Mouse (Mus musculus): ENCODE measurements around the gene Tmem108.

The Tmem108 gene

DNA sequence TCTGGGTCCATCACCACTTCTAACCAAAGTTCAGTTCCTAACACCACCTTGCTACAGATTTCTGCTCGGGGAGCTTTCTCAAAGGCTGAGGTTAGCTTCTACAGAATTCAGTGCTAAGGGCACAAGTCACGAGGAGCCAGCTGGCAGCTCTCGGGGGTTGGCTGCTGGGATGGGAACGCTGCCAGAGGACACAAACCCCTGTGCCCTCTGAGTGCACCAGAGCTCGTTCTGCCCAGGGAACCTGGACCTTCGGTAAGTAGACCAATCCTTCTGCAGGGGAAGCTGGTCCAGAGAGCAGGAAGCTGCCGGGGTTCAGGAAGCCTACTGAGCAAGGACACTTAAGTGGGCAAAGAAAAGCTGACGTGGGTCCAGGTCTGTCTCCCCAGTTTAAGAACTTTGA, 40.6 kb downstream of the Tmem108 start:
- DNase-seq (ENCODE audit: low read depth, low spot score) = no peak

DNA sequence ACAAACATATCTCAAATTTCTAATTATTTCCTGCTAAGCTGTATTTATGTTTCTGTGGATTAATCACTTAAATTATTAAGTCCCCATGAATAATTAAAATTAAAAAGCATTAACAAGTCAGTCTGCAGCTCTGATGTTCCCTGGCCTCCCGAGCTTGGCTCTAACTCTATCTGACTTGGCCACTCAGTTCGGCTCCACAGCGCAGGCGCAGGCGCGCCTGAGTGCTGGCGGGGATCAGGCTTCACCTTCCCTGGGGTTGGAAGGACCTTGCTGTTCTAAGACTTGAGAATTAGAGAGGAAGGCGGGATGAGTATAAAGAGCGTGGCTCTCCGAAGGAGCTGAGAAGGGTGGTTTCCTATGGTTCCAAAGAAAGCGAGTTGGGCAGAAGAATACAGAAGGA, 41.6 kb downstream of the Tmem108 start:
- no peak for DNase-seq (ENCODE audit: low read depth, low spot score)

DNA sequence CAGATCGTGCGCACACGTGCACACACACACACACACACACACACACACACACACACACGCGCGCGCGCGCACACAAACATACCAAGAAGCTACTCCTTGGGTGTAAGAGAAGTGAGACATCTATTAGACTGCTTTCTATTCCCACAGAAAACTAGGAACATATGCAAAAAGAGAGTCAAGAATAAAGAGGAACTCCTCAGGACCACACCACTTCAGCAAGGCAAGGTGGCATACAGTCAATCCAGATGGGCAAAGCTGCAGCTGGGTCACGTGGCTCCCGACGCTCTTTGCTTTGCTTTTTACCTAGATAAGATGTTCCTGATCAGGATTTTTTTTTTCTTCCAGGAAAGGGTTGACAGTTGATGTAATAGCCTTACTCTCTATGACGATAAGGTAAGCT, 45.6 kb downstream of the Tmem108 start:
- DNase-seq (ENCODE audit: low read depth, low spot score) = no peak

DNA sequence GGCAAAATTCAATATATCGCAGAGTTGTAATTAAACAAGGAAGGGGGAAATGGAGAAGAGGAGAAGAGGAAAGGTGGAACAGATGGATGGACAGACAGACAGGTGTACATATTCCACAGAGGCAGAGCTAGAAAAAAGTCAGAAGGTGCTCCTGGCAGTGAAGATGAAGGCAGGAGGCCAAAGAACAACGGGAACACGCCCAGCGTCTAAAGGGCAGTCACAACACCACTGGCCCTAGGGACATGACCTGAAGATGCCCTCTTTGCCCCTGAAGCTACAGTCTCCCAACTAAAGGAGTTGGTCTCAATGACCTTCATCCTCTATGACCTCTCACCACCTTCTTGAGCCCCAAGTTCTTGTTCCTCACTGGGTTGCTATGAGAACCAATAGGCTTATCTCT, 46.3 kb downstream of the Tmem108 start:
- DNase-seq (ENCODE audit: low read depth, low spot score) = no peak

DNA sequence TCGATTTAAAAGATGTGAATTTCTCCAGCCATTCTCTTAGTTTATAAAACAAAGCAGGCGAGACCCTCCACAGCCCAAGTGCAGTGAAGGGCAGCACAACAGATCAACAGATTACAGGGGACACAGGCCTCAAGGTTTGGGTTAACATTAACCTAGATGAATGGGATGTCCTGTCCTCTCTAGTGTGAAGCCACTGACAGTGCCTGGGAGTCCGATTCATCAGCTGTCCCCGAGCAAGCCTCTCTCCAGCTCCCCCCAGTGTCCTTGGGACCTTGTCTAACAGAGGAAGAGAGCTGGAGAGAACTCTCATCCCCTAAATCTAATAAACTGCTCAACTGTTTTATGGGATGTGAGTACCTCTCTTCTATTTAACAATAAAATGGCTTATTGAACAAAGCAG, 48.4 kb downstream of the Tmem108 start:
- DNase-seq (ENCODE audit: low read depth, low spot score) = no peak

DNA sequence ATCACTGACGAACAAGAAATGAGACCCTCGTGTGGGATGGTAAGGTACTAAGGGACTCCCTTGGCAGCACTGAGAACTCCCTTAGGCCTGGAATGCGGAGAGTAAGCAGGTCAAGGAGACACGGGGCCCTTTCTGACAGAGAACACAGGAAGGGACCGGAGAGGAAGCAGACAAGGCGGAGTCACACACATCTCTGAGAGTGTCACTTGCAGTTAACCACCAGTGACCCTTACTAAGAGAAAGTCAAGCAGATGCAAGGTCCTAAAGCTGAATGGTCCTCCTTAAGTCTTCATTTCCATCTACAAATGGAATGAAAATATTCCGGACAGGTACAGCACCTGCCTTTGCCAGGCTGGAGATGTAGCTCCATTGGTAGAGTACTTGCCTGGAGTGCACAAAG, 48.9 kb downstream of the Tmem108 start:
- no peak for DNase-seq (ENCODE audit: low read depth, low spot score)

DNA sequence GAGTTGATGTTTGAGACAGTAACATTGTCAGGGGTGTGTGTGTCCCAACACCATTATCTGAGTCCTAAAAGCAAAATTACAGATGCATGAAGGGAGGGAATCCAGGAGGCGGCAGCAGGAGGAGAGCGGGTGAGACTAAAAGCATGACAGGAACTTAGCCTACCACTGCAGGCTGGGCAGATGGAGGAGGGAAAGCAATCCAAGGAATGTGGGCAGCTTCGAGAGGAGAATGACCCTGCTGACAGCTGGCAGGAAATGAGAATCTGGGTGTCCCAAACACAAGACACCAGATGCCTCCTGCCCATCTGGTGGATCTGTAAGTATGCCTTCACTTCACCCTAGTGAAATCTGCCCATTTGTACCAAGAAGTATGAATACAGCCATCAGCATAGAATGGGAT, 51.9 kb downstream of the Tmem108 start:
- DNase-seq (ENCODE audit: low read depth, low spot score) = peak; percentile 30

DNA sequence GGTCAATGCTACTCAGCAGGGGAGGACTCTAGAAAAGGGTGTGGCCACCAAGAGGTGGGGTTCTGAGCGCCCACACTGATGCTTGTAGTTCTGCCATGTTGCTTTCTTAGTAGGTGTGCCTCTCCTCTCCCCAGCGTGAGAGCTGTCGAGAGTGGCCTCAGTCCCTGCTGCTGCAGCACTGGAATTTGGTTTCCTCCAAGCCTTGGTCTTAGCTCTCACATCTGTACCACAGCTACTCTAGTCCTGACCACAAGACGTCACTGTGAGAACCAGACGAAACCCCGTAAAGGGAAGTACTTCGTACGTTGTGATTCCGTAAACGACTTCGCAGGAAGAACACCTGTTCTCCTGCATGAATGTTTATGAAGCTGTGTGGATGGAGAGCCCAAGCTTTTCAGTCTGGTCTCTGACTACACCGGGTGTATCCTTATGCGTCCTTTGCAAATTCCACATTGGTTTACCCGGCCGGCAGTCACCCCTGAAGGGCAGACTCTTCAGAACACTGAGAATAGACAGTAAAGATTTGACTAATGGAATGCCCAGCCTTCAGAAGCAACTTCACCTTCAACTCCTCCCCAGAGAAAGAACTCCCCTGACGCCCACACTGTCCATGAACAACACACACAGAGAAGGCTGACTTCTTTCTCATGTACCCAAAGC, 53.0 kb downstream of the Tmem108 start:
- DNase-seq (ENCODE audit: low read depth, low spot score) = peak; percentile 16

DNA sequence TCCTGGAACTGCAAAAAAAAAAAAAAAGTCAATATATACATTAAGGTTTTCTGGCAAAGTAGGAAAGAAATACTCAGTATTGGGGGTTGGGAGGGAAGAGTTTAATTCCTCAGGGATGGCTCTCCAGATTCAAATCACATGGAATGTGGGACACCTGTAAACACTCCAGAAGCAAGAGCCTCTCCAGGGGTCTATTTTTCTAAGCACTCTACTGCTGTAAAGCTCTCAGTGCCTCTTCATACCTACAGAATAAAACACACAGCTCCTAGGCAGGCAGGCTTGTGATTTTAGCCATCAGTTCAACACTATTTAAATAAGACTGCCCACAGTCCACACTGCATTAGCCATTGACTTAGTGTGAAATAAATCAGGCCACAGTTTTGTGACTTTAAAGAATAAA, 53.8 kb downstream of the Tmem108 start:
- no peak for DNase-seq (ENCODE audit: low read depth, low spot score)

DNA sequence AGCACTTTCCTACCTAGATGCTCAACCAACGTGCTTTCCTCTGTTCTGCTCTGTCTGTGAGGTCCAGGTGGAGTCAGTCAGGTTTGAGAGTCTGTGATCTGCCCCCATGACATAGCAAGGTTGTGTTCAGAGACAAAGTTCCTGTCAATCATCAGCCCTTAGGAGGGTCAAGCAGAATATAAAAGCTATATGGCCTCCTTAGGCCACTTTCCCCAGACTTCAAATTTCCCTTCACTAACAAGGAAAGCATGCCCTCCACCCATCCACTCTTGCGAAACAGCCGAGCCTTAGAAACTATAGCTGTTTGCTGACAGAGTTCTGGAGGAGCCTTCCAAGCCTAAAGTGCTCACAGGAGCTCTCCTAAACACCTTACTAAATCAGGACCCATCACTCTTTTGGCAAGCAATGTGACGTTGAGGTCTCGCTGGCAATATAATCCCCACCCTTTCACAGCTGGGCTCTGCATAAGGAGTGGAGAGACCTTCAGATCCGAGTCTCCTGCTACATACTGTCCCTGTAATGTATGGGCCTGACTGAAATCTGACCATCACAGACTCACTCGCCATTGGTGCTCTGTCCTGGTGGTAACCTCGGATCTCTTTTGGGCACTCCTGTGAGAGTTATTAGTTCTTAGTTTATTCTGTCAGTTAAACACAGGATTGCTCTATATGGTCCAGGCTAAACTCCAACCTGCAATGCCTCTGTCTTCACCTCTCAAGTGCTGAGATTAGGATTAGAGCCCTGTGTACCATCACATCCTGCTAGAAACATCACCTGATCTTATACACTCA, 54.4 kb downstream of the Tmem108 start:
- DNase-seq (ENCODE audit: low read depth, low spot score) = no peak

DNA sequence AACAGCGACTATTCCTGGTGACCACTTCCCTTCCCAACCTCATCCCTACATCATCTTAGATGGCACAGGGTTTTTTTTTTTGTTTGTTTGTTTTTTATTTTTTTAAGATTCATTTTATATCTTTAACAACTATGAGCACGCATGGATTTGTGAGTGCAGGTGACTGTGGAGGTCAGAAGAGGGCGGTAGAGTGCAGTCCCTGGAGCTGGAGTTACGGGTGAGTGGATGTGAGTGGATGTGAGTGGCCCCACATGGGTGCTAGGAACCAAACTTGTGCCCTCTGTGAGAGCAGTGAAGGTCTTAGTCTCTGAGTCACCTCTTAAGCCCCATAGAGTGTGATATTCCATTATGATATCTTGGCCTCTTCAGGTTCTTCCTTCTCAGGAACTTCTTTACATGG, 55.9 kb downstream of the Tmem108 start:
- DNase-seq (ENCODE audit: low read depth, low spot score) = no peak

DNA sequence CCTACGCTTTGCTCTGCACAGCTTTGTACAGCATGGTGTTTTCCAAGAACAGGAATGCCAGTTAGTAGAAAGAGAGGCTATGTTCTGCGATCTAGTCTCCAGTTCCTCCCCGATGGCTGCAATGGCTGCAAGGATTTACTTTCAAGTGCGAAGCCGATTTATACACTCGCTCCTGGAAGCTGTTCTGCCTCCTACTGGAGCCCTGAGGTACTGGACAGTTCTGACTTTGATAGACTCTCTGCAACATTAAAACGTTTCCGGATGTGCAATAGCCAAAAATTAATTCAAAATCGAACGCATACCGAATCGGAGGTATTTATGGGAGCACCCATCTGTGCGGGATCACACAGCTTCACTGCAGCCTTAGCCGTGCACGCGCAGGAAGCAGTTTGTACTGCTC, 58.6 kb downstream of the Tmem108 start:
- no peak for DNase-seq (ENCODE audit: low read depth, low spot score)

DNA sequence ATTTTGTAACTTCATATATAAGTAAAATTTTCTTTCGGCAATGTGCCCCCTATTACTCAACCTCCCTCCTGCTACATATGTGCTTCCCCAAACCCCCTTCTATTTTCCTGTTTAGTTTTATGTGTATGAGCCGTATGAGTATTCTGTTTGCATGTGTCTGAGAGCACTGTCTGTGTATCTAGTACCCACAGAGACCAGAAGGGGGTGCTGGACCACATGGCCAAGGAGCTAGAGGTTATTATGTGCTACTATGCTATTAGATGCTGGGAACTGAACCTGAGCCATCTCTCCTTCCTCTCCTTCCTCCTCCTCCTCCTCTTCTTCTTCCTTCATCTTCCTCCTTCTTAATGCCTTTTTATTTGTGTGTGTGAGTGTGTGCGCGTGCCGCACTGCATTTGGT, 59.2 kb downstream of the Tmem108 start:
- no peak for DNase-seq (ENCODE audit: low read depth, low spot score)

DNA sequence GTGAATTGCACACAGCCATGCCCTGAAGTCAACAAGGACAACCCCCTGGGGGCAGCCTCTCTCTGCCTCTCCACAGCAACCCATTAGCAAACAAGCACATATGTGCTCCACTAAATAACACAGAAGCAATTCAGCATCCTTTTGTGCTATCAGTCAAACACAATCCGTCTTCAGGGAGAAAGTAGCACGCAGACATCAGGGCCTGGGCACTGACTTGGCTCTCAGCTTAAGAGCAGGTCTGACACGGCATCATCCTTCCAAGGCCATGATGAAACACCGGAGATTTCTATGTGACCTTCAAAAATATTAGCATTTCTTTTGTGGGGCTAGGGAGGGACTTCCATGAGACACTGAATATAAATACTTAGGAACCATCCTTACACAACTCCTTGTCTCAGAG, 60.2 kb downstream of the Tmem108 start:
- no peak for DNase-seq (ENCODE audit: low read depth, low spot score)

DNA sequence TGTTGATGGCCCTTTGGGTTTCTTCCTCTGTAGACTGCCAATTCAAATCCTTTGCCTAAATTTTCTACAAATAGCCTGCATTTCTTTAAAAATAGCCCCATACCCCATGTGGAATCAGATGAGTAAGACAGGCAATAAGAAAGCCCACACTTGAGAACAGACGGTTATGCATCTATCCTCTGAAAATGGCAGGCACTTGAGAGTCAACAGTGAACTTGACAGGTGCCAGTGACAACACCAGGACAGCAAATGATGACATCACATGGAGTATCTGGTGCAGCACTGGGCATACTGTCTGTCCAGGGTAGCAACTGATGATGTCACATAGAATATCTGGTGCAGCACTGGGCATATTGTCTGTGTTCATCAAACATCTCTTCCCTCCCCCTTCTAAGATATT, 61.4 kb downstream of the Tmem108 start:
- DNase-seq (ENCODE audit: low read depth, low spot score) = no peak

DNA sequence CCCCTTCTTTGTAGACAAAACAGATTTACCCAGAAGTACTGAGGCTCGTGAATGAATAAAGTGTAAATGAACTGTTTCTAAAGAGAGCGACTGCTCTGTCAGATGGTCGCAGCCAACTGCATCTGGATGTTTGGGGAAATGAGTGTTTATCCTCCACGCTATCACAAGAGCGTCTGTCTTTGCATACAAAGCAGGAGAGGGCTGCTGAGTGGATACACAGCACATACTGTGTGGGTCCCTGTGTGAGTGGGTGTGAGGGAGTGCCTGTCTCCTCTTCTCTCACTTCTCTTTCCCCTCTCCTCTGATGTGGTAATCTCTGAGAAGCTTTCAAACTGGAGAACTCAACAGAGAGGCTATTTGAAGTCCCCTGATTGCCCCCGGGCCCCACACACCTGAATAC, 64.7 kb downstream of the Tmem108 start:
- DNase-seq (ENCODE audit: low read depth, low spot score) = no peak

DNA sequence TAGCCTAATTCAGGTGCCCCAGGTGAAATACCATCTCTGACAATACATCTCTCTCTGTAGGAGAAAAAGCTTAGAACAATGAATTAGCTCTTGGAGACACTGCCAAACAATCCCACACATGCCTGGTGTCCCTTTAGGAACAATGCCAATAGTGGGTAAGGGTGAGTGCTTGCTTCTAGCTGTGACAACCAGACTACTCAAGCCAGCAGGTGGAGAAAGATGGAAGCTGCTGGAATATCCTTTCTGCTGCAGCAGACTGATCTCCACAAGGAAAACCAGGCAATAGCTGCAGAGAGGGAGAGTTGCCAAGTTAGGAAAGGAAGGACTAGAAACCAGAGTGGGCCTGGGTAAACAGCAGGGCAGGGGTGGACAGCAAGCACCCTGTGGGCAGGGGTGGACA, 67.8 kb downstream of the Tmem108 start:
- no peak for DNase-seq (ENCODE audit: low read depth, low spot score)

DNA sequence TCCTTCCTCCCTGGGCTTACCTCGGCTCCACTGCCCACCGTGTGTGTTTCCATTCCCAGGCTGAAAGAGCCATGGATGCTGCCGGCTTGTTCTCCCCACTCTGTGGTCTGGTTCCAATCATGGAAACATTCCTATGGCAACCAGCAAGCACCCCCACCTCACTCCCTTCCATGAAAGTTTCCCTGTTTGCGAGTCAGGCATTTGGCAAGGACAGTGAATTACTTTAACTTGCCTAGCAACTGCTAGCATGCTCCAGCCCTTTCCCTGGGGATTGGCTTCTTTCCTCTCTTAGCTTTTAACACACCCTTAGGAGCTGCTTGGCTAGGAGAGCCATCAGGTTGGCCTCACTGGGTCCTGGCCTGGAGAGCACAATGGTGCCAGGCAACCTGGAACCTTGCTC, 68.9 kb downstream of the Tmem108 start:
- DNase-seq (ENCODE audit: low read depth, low spot score) = peak; percentile 71

DNA sequence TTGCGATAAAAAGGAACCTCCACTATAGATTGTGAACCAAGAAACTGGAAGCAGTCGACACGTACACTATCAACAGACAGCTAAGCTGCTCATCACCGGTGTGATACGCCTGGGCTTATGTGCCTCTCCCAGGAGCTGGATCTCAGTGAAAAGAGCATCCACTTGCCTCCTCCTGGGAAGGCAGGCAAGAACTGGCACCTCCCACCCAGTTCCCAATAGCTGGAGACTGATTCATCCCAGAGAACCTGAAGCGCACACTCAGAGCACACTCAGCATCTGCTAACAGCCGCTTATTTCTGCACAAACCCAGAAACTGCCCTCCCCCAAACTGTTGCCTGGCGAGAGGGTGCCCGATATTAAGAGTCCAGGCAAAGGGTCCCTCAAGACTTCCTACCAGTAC, 69.8 kb downstream of the Tmem108 start:
- DNase-seq (ENCODE audit: low read depth, low spot score) = no peak

DNA sequence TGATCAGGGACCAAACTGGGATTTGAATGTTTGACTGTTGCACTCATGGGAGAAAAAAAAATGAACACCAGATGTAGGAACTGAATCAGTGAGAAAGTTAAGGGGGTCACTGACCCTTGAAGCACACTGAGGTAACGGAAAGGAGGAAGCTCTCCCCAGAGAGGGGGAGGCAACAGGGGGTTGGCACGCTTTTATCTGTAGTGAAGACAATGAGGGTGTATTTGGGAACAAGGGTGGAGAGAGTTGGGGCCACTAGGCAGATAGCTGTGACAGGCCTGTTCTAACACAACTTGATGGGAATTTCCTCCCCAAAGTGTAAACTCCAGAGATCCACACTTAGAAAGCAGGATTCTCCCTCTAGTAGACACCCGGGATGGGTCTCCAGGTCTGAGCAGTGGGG, 71.2 kb downstream of the Tmem108 start:
- no peak for DNase-seq (ENCODE audit: low read depth, low spot score)

DNA sequence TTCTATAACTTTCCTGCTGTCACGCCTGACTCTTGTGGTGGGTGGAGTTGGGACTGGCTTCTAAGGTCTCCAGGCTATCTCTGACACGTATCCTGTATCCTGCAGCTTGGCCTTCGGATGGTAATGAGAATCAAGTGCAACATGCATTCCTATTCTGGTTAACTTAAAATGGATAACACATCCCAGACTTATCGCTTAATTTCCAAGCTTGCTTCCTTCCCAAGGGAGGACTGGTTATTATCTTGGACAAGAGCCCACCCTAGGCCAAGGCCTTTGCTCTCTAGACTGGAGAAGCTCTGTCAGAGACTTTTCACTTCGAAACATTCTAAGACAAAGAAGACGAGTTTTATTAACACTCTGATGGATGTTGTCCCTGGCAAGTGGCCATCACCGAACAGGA, 71.9 kb downstream of the Tmem108 start:
- no peak for DNase-seq (ENCODE audit: low read depth, low spot score)

DNA sequence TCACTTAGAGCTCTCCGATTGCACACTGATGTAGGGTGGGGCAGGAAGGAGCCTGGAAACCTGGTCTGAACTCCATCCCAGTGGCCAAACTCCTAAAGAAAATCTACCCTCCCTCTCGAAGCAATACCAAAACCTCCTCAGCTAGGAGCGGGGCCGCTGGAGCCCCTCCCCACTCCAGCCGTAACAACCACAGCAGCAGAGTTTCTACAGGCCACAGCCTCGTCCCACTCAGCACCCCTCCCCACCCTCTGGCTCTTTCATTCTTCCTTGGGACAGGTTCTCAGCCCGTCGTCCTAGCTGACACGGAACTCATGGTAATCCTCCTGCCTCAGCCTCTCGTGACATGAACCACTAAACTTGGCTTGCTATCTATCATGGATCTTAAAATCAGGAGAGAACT, 72.6 kb downstream of the Tmem108 start:
- no peak for DNase-seq (ENCODE audit: low read depth, low spot score)

DNA sequence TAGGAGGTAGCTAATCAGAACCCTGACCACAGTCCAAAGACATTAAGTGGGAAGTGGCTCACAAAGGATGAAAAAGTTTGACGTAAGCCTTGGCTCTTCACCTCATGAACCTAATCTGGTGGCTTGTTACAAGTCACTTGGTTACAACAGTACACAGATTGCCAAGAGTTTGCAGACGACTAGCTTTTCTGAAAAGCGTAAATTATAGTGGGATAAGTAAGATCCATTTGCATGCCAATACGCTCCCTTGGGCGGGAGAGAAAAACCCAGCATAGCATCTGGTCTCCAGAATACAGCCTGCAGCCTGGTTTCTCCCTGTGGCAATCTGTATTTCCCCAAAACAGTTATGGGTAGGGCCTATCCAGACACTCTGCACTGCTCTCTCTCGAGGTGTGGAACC, 74.5 kb downstream of the Tmem108 start:
- no peak for DNase-seq (ENCODE audit: low read depth, low spot score)

Data from forelimb bud, embryonic 11.5 days (tissue).